Mouse (Mus musculus) lung, postnatal 25 days (tissue): ENCODE measurements around the gene Rnf103.
A peak's percentile ranks its signal among the peaks of the same experiment; 100 is the strongest.

Experiments used
- DNase-seq: peaks from one replicate; pipeline ENCODE4 v3.0.0; 2022; ENCODE audit warnings: low spot score

The Rnf103 gene

GRCm38 (mm10) chr6:71492756-71493674 is 679 bp upstream of the Rnf103 start:
- no peak for DNase-seq

GRCm38 (mm10) chr6:71494341-71495020 is 787 bp downstream of the Rnf103 start:
- peak; percentile 22 for DNase-seq

- DNase-seq, result no peak
Observed at GRCm38 (mm10) chr6:71500575-71500974, 6.9 kb downstream of the Rnf103 start.

- DNase-seq, result no peak
Observed at GRCm38 (mm10) chr6:71503001-71503400, 9.3 kb downstream of the Rnf103 start.

DNA sequence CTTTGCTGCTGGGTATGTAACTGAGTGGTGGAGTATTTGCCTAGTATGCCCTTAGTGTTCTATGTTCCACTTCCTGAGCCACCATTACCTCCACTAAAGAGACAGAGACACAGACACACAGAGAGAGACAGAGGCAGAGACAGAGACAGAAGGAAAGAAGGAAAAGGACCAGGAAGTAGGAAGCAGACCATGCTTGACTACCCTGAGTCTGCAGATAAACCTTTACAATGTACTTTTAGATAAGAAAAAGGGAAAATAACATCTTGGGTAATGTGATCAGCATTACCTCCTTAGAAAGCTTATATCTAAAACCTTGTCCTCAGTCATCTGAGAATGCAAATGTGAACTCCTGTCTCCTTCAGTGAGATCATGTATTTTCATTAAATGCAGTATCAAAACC is 10.0 kb downstream of the Rnf103 start:
- DNase-seq, result no peak

DNA sequence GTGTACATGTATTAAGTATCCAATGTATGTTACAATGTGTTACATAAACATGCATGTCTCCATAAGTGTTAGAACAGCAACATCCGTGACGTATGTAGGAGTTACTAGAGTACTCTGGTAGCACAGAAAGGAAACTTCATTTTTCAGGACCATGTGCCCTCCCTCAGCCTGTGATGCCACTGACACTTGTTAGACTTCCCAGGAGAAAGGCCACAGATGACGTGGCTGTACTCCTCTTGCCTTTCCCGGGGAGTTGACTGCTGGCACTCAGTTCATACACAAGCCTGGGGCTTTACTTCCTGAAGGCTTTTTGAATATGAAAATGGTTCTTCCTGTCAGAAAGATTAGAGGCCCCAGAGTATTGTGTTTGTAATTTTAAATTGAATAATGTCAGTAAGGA is 10.4 kb downstream of the Rnf103 start:
- DNase-seq, result peak; percentile 23

- no peak for DNase-seq
Observed at GRCm38 (mm10) chr6:71505671-71506070, 12.0 kb downstream of the Rnf103 start.

- no peak for DNase-seq
Observed at GRCm38 (mm10) chr6:71519476-71519875, 25.8 kb downstream of the Rnf103 start.

GRCm38 (mm10) chr6:71525556-71525955 is 31.9 kb downstream of the Rnf103 start:
- no peak for DNase-seq

DNA sequence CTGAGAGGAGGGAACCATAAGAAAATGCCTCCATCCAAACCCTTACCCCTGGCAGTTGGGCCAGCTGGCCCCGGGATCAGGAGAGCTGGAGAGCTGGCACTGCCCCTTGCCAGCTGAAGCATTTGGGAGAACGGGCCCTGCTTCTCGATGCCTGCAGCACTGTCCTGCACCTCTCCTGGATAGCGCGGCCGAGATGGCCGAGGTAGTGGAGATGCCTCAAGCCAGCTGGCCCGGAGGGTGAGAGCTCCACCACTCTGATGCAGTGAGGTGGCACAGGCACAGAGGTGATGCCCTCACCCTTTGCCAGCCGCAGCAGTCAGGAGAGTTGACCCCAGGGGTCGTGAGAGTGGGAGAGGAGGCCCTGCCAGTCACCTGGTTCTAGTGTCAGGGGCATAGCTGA is 33.4 kb downstream of the Rnf103 start:
- no peak for DNase-seq

DNA sequence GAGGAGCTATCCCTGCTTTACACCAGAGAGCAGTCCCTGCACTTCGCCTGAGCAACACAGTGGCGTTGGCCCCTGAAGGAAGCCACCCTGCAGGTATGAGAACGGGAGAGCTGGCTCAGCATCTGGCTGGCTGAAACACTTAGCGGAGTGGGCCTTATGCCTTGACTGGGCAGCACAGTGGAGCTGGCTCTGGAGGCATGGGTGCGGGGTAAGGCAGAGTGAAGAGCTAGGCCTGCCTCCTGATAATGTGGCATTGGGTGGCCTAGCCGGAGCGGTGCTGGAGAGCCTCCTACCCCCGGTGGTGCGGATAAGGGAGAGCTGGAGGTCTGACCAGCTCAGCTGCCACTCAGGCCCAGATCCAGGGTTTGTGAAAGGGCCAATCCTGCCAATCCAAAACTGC is 34.1 kb downstream of the Rnf103 start:
- no peak for DNase-seq

- no peak for DNase-seq
Observed at GRCm38 (mm10) chr6:71530176-71530575, 36.5 kb downstream of the Rnf103 start.

DNA sequence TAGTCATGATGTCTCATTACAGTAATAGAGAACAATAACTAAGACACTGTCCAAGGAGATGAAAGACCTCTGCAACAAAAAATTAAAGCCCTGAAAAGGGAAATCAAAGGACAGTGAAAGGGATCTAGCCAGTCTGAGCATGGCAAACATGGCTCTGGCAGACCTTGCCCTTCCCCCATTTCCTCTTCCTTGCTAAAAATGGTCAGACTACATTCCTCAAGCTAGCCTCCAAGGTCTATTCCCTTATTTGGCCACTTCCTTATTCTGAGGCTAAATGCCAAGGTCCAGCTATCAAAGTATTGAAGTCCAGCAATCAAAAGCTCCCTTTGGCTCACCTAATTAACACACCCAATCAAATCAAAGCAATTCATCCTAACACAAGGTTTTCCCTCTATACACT is 43.6 kb downstream of the Rnf103 start:
- peak; percentile 24 for DNase-seq

DNA sequence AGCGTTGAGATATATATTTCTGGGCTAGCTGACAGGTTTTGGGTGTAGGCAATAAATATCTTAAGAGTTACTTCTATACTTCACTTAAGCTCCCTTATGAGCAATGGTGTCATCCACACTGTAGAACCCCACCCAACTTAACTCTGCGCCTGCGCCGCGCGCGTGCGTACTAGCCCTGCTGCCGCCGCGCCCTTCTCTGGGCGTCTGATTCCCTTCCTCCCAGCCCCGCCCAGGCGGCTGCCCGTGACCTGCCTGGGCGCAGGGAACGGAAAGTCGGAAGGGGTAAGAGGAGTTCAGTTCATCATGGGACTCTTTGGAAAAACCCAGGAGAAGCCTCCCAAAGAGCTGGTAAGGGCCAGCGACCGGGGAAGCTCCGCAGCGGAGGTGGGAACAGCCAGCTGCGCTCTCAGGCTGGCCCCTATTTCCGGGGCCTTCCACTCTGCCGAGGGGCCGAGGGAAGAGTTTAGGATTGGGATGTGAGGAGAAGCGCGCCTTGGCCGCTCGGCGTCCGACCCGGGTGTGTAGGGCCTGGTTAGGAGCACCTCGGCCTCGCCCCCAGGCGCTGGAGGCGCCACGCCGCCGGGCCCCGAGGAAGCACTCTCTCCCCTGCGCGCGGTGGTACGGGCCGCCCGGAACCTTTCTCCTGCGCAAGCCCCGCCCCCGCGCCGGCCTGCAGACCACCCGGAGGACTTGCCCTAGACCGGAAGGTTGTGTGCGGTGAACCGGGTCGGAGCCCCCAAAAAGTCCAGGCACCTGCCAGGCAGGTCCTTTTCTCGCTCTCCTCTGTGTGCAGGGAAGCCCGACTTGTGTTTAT is 50.2 kb downstream of the Rnf103 start, which contains the start of gene Chmp3:
Chmp3 (plus strand) TSS at position 112 of the 814 bp plus-strand sequence.
- peak; percentile 96 for DNase-seq

- DNase-seq, result peak; percentile 35
Observed at GRCm38 (mm10) chr6:71555507-71555951, 61.8 kb downstream of the Rnf103 start.

- DNase-seq, result no peak
Observed at GRCm38 (mm10) chr6:71556826-71557225, 63.1 kb downstream of the Rnf103 start.
